Mouse (Mus musculus): ENCODE results near the gene Abcf2. TPM values are rescaled to one million over a fixed set of nuclear protein-coding genes. Genes with fewer than 3 reads are reported as not detected.

Gene Abcf2
- polyA plus RNA-seq, 1 experiment from 2014 or later, result 78.0 TPM

DNA sequence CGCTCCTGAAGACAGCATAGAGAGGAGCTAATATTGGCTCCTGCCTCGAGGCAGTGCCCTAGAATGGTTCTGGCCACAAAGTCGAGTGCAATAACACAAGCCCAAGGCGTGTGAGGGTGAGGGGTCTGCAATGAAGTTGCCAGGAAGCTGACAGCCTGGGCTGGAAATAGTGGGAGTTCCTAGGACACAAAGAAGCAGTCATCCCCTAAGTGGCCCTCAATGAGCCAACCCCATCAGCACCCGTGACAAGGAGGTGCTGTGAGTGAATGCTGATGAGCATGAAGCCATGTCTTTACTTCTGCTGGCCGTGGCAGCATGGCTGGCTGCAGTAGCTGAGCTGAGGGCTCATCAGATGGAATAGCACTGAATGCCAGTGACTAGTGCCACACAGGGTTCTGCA is 37.8 kb upstream of the Abcf2 start:
- Histone ChIP-seq H3K9me3 (replicated peaks; ENCODE audit: control insufficient read depth, low read length, poor library complexity, severe bottlenecking) (no peaks in the 10 kb centered on the region), H3K4me1 (ENCODE audit: control insufficient read depth, insufficient read depth, low read length) (peaks cover 8% of the 10 kb centered on the region; the same call in 1 of the 2 replicates), H3K27ac (ENCODE audit: low read length) (no peak overlapping the region), H3K9ac (ENCODE audit: low read depth, low read length) (no peak overlapping the region), H3K4me3 (ENCODE audit: low read depth, low read length) (no peak overlapping the region), H3K4me2 (ENCODE audit: low read length) (no peak overlapping the region), H3K27me3 (ENCODE audit: control insufficient read depth, insufficient read depth, low read depth, low read length) (no peaks in the 10 kb centered on the region), H3K36me3 (ENCODE audit: control insufficient read depth, insufficient read depth, low read length) (no peaks in the 10 kb centered on the region)
- 55% methylated on average over 6 of the region's 6 CpGs for WGBS
- no peak for ATAC-seq

DNA sequence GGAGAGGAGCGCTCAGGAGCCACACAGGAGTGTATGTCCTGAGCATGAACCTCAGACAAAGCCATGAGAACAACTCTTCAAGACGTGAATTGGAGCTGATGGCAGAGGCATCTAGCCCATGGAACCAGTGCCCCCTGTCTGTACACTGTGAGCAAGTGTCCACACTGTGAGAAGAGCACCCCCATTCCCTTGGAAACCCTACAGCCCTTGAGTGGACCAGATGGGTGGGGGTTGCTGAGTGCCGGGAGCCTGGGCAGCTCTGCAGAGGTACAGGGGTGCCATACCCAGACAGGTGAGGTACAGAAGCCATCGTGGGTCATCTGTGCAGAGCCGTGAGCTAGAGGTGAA is 35.0 kb upstream of the Abcf2 start:
- Histone ChIP-seq H3K27me3 (ENCODE audit: control insufficient read depth, insufficient read depth, low read depth, low read length) (no peaks in the 10 kb centered on the region), H3K4me2 (ENCODE audit: low read length) (no peak overlapping the region), H3K9ac (ENCODE audit: low read depth, low read length) (no peak overlapping the region), H3K36me3 (ENCODE audit: control insufficient read depth, insufficient read depth, low read length) (no peaks in the 10 kb centered on the region), H3K27ac (ENCODE audit: low read length) (no peak overlapping the region), H3K4me1 (ENCODE audit: control insufficient read depth, insufficient read depth, low read length) (peaks cover 8% of the 10 kb centered on the region; the same call in 1 of the 2 replicates), H3K9me3 (replicated peaks; ENCODE audit: control insufficient read depth, low read length, poor library complexity, severe bottlenecking) (no peaks in the 10 kb centered on the region), H3K4me3 (ENCODE audit: low read depth, low read length) (no peak overlapping the region)
- WGBS, result 71% methylated on average over 5 of the region's 5 CpGs
- ATAC-seq, result peak; percentile 29; the same call in 1 of the 2 replicates

DNA sequence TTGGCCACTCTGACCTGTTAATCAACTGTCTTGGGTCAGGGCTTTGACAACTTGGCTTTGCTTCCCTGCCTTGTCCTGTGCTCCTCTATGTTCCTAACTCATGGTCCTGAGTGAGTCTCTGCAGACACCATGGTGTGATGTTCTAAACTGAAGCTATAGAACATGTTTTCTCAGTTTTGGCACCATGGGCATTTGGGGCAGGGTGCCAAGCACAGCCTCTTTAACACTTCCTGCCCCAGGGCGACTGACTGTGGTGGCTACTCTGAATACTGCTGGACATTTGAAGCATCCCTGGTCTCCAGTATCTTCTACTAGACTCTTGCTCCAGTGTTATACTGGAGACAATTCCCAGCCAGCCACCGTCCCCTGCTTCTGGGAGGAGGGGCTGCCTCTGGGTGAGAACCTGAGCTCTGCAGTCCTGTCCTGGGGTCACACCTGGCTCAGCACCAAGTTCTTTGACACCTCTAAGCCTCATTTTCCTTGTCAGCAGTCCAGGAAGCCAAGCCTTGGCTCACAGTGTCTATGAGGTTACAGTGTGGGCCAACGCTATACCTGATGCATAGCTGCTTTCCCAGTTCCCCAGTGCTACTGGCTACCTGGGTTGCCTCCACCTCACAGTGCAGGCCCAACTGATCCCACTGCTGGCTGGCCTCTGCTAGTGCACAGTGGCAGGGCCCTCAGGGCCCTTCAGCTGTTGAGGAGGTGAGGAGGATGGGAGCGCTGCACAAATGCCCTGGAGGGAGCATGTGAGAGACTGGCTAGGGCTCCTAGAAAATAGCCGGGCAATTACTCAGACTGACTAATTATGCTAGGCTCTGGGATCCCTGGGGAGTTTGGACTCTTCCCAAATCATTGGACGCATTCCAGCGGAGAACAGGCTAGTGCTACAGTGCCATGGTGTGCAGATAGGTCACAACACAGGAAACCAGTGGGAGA is 34.4 kb upstream of the Abcf2 start:
- peak overlapping the region; percentile 60 for H3K27ac ChIP-seq (ENCODE audit: low read length)
- H3K4me3 ChIP-seq (ENCODE audit: low read depth, low read length), result no peak overlapping the region
- no peak overlapping the region for H3K4me2 ChIP-seq (ENCODE audit: low read length)
- H3K27me3 ChIP-seq (ENCODE audit: control insufficient read depth, insufficient read depth, low read depth, low read length), result no peaks in the 10 kb centered on the region
- no peaks in the 10 kb centered on the region for H3K36me3 ChIP-seq (ENCODE audit: control insufficient read depth, insufficient read depth, low read length)
- no peaks in the 10 kb centered on the region for H3K9me3 ChIP-seq (replicated peaks; ENCODE audit: control insufficient read depth, low read length, poor library complexity, severe bottlenecking)
- WGBS, result 50% methylated on average over 7 of the region's 7 CpGs
- no peak overlapping the region for H3K9ac ChIP-seq (ENCODE audit: low read depth, low read length)
- peak; percentile 46 for ATAC-seq
- peaks cover 13% of the 10 kb centered on the region for H3K4me1 ChIP-seq (ENCODE audit: control insufficient read depth, insufficient read depth, low read length)

DNA sequence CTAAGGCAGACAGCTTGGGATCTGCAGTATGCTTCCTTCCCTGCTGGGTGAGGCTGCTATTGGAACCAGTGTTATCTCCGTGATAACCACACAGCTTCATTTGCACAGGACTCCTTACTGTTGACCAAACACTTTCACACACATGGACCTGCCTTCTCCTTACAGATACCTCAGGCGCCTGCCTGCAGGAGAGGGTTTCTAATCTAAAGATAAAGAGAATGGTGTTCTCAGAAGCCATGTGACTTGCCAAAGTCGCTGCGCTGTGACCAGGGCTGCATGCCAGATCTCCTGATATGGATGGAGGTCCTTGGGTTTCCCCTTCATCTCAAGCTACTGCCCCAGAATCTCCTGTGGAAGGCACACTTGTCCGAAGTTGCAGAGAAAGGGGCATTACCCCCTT is 32.1 kb upstream of the Abcf2 start:
- Histone ChIP-seq H3K4me2 (ENCODE audit: low read length) (no peak overlapping the region), H3K4me1 (ENCODE audit: control insufficient read depth, insufficient read depth, low read length) (peaks cover 26% of the 10 kb centered on the region), H3K27me3 (ENCODE audit: control insufficient read depth, insufficient read depth, low read depth, low read length) (no peaks in the 10 kb centered on the region), H3K27ac (ENCODE audit: low read length) (no peak overlapping the region), H3K9ac (ENCODE audit: low read depth, low read length) (no peak overlapping the region), H3K4me3 (ENCODE audit: low read depth, low read length) (no peak overlapping the region), H3K36me3 (ENCODE audit: control insufficient read depth, insufficient read depth, low read length) (no peaks in the 10 kb centered on the region), H3K9me3 (replicated peaks; ENCODE audit: control insufficient read depth, low read length, poor library complexity, severe bottlenecking) (no peaks in the 10 kb centered on the region)
- WGBS, result 62% methylated on average over 5 of the region's 5 CpGs
- no peak for ATAC-seq

DNA sequence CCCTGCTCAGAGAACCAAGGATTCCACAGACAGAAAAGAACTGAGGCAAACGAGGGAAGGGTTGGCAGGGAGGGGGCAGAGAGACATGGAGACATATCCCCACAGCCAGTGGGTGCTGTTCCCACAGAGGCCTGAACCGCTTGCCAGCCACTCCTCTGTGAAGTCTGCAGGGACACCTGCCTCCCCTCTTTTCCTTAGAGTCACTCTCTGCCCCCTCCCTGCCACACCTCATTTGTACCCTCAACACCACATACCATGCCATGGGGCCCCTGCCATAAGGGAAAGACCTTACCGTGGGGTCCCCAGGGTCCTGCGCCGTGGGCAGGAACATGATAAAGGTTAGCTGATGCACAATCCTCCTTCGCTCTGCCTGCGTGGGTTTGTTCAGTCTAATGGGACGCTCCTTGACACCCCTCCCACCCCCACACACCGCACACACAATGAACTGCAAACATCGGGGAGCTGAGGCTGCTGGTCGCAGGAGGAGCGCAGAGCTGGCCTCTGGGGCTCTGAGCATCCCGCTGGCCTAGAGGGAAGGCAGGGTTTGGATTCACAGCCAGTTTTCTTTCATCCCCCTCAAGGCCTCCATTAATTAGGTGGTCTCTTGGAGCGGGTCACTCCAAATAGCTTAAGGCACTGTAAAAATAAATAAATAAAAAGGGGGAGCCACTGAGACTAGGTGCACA is 28.9 kb upstream of the Abcf2 start:
- H3K4me3 ChIP-seq (ENCODE audit: low read depth, low read length), result peak overlapping the region; percentile 62
- peak overlapping the region; percentile 97 for H3K4me2 ChIP-seq (ENCODE audit: low read length)
- H3K4me1 ChIP-seq (ENCODE audit: control insufficient read depth, insufficient read depth, low read length), result peaks cover 41% of the 10 kb centered on the region
- H3K9ac ChIP-seq (ENCODE audit: low read depth, low read length), result peak overlapping the region; percentile 90
- H3K27ac ChIP-seq (ENCODE audit: low read length), result peak overlapping the region; percentile 100
- no peak for ATAC-seq
- WGBS, result 9% methylated on average over 14 of the region's 14 CpGs
- H3K9me3 ChIP-seq (replicated peaks; ENCODE audit: control insufficient read depth, low read length, poor library complexity, severe bottlenecking), result no peaks in the 10 kb centered on the region
- H3K27me3 ChIP-seq (ENCODE audit: control insufficient read depth, insufficient read depth, low read depth, low read length), result no peaks in the 10 kb centered on the region
- H3K36me3 ChIP-seq (ENCODE audit: control insufficient read depth, insufficient read depth, low read length), result no peaks in the 10 kb centered on the region

DNA sequence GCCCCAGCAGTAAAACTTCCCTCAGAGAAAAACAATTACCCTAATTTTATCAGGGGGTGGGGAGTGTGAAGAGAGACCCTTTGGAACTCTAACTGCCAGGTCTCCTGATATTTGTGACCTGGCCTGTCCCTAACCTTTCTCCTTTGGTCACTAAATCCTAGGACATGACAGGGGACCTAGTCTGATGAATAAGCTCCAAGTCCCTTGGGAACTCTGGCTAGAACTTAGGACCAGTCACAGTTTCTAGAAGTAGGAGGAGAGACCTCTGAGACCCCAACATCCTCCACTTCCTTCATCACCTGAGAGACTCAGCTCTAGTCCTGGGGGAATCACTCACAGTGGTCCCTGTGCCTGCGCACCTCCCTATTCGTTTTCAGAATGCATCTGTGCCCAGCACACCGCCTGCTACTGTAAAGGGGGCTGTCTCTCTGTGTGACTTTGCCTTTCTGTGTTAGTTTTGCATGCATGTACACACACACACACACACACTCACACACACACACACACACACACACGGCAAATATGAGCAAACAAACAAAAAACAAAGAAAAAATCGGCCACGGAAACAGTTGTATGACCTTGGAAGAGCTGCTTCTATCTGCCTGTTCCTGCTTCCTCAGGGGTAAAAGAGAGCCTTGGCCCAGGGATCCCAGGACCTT is 28.2 kb upstream of the Abcf2 start:
- H3K27me3 ChIP-seq (ENCODE audit: control insufficient read depth, insufficient read depth, low read depth, low read length), result no peaks in the 10 kb centered on the region
- peaks cover 48% of the 10 kb centered on the region for H3K4me1 ChIP-seq (ENCODE audit: control insufficient read depth, insufficient read depth, low read length)
- peak overlapping the region; percentile 90 for H3K9ac ChIP-seq (ENCODE audit: low read depth, low read length)
- no peaks in the 10 kb centered on the region for H3K9me3 ChIP-seq (replicated peaks; ENCODE audit: control insufficient read depth, low read length, poor library complexity, severe bottlenecking)
- no peaks in the 10 kb centered on the region for H3K36me3 ChIP-seq (ENCODE audit: control insufficient read depth, insufficient read depth, low read length)
- ATAC-seq, result no peak
- WGBS, result 3% methylated on average over 6 of the region's 6 CpGs
- peak overlapping the region; percentile 62 for H3K4me3 ChIP-seq (ENCODE audit: low read depth, low read length)
- H3K27ac ChIP-seq (ENCODE audit: low read length), result peak overlapping the region; percentile 100
- peak overlapping the region; percentile 97 for H3K4me2 ChIP-seq (ENCODE audit: low read length)

DNA sequence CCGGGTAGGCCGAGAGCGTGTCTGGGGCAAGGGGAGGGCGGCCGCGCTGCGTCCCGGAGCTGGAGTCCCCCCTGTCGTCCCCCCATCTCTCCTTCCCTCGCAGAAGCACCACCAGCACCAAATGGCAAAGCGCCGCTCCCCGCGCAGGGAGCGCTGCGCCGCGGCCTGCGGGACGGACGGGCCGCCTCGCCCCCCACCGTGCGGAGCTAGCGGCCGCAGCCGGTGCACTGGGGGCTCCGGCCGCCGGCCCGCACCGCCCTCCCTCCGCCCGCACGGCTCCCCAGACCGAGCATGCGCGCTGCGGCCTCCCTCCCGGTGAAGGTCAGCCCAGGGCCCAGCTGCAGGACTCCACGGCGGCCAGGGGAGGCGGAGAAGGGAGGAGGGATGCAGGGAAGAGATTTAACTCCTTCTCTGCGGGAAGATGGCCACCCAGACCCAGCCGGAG is 27.4 kb upstream of the Abcf2 start:
- Histone ChIP-seq H3K9ac (ENCODE audit: low read depth, low read length) (peak overlapping the region; percentile 90), H3K27me3 (ENCODE audit: control insufficient read depth, insufficient read depth, low read depth, low read length) (no peaks in the 10 kb centered on the region), H3K27ac (ENCODE audit: low read length) (peak overlapping the region; percentile 100), H3K9me3 (replicated peaks; ENCODE audit: control insufficient read depth, low read length, poor library complexity, severe bottlenecking) (no peaks in the 10 kb centered on the region), H3K4me1 (ENCODE audit: control insufficient read depth, insufficient read depth, low read length) (peaks cover 53% of the 10 kb centered on the region), H3K4me3 (ENCODE audit: low read depth, low read length) (peak overlapping the region; percentile 62), H3K36me3 (ENCODE audit: control insufficient read depth, insufficient read depth, low read length) (no peaks in the 10 kb centered on the region), H3K4me2 (ENCODE audit: low read length) (peak overlapping the region; percentile 97)
- WGBS, result under 1% methylated on average over 43 of the region's 46 CpGs
- ATAC-seq, result peak; percentile 67

GRCm38 (mm10) chr5:24604080-24604655 is 26.9 kb upstream of the Abcf2 start:
- Histone ChIP-seq H3K27me3 (ENCODE audit: control insufficient read depth, insufficient read depth, low read depth, low read length) (no peaks in the 10 kb centered on the region), H3K9me3 (replicated peaks; ENCODE audit: control insufficient read depth, low read length, poor library complexity, severe bottlenecking) (no peaks in the 10 kb centered on the region), H3K4me2 (ENCODE audit: low read length) (peak overlapping the region; percentile 97), H3K27ac (ENCODE audit: low read length) (peak overlapping the region; percentile 100), H3K9ac (ENCODE audit: low read depth, low read length) (peak overlapping the region; percentile 90), H3K4me1 (ENCODE audit: control insufficient read depth, insufficient read depth, low read length) (peaks cover 57% of the 10 kb centered on the region), H3K36me3 (ENCODE audit: control insufficient read depth, insufficient read depth, low read length) (no peaks in the 10 kb centered on the region), H3K4me3 (ENCODE audit: low read depth, low read length) (peak overlapping the region; percentile 62)
- ATAC-seq, result peak; percentile 8; the same call in 1 of the 2 replicates
- 14% methylated on average over 12 of the region's 12 CpGs for WGBS

Data from midbrain, embryonic 16.5 days (tissue).